Mouse (Mus musculus) layer of hippocampus, adult 9-11 months (tissue): Measurements from ENCODE around the gene Wdr18.

Experiments used
- DNase-seq: peaks from one replicate; pipeline ENCODE4 v3.0.0; 2022

The Wdr18 gene

GRCm38 (mm10) chr10:79979401-79980155 is 19.6 kb downstream of the Wdr18 start:
- no peak for DNase-seq

GRCm38 (mm10) chr10:79983205-79983604 is 23.3 kb downstream of the Wdr18 start:
- no peak for DNase-seq

GRCm38 (mm10) chr10:79983670-79984069 is 23.7 kb downstream of the Wdr18 start:
- DNase-seq: peak; percentile 78

- DNase-seq: peak; percentile 85
Observed at GRCm38 (mm10) chr10:79984195-79984816, 24.4 kb downstream of the Wdr18 start, which contains the start of gene Tmem259. Gene Tmem259, minus strand, starts transcription at chr10:79984330.

GRCm38 (mm10) chr10:79984871-79985270 is 24.9 kb downstream of the Wdr18 start:
- peak; percentile 100 for DNase-seq

GRCm38 (mm10) chr10:79985334-79986231 is 25.6 kb downstream of the Wdr18 start:
- DNase-seq: peak; percentile 69

GRCm38 (mm10) chr10:79986232-79986878 is 26.4 kb downstream of the Wdr18 start:
- DNase-seq: no peak

GRCm38 (mm10) chr10:79986963-79987362 is 27.0 kb downstream of the Wdr18 start:
- DNase-seq: peak; percentile 85

- no peak for DNase-seq
Observed at GRCm38 (mm10) chr10:79987771-79988505, 28.0 kb downstream of the Wdr18 start.

- no peak for DNase-seq
Observed at GRCm38 (mm10) chr10:79988506-79989271, 28.7 kb downstream of the Wdr18 start, which contains the start of gene Cnn2. Gene Cnn2, plus strand, starts transcription at chr10:79988584.

- no peak for DNase-seq
Observed at GRCm38 (mm10) chr10:79989272-79989786, 29.4 kb downstream of the Wdr18 start.

GRCm38 (mm10) chr10:79989870-79990269 is 29.9 kb downstream of the Wdr18 start:
- DNase-seq: no peak

GRCm38 (mm10) chr10:79991099-79991498 is 31.1 kb downstream of the Wdr18 start:
- DNase-seq: no peak

GRCm38 (mm10) chr10:79991548-79991947 is 31.6 kb downstream of the Wdr18 start:
- DNase-seq: no peak

GRCm38 (mm10) chr10:79994397-79995115 is 34.6 kb downstream of the Wdr18 start:
- no peak for DNase-seq

GRCm38 (mm10) chr10:79995636-79996035 is 35.7 kb downstream of the Wdr18 start:
- DNase-seq: no peak

GRCm38 (mm10) chr10:79996272-79997033 is 36.5 kb downstream of the Wdr18 start, which contains the start of gene Abca7:
Gene Abca7, plus strand, starts transcription at chr10:79996494.
- peak; percentile 95 for DNase-seq

- no peak for DNase-seq
Observed at GRCm38 (mm10) chr10:79997034-79997760, 37.2 kb downstream of the Wdr18 start.

GRCm38 (mm10) chr10:79997819-79998218 is 37.9 kb downstream of the Wdr18 start:
- no peak for DNase-seq
